Mouse (Mus musculus) limb, embryonic 12.5 days (tissue): ENCODE results near the gene Ptpn3. TPM values are rescaled to one million over a fixed set of nuclear protein-coding genes. Genes with fewer than 3 reads are reported as not detected.

Experiments used
- ATAC-seq: fragments of 200-750 bp; cut with Nextera tagmentation; 2 replicates; pipeline ENCODE4 v1.8.0; 2017; ENCODE audit warnings: low read depth, moderate TSS enrichment; ENCODE audit not compliant: insufficient number of reproducible peaks, insufficient read depth, low FRiP score, low TSS enrichment
- H3K27ac ChIP-seq: fragments of 300-500 bp; sonication (generic); 2 replicates; pipeline ENCODE4 v1.5.1; 2016; ENCODE audit warnings: mild to moderate bottlenecking, moderate library complexity
- H3K27me3 ChIP-seq: fragments of 300-500 bp; sonication (generic); 2 replicates; pipeline ENCODE4 v1.6.1; 2016; ENCODE audit warnings: mild to moderate bottlenecking, moderate library complexity
- H3K36me3 ChIP-seq: fragments of 300-500 bp; sonication (generic); 2 replicates; pipeline ENCODE4 v1.6.1; 2016; ENCODE audit warnings: mild to moderate bottlenecking, moderate library complexity
- H3K4me1 ChIP-seq: fragments of 300-500 bp; sonication (generic); replicated peaks from 2 replicates; pipeline ENCODE4 v1.6.1; 2016
- H3K4me2 ChIP-seq: fragments of 300-500 bp; sonication (generic); 2 replicates; pipeline ENCODE4 v1.6.1; 2016; ENCODE audit warnings: mild to moderate bottlenecking, moderate library complexity
- H3K4me3 ChIP-seq: fragments of 300-500 bp; sonication (generic); replicated peaks from 2 replicates; pipeline ENCODE4 v1.5.1; 2016; ENCODE audit warnings: mild to moderate bottlenecking
- H3K9ac ChIP-seq: fragments of 300-500 bp; sonication (generic); replicated peaks from 2 replicates; pipeline ENCODE4 v1.6.1; 2016; ENCODE audit warnings: mild to moderate bottlenecking, moderate library complexity
- H3K9me3 ChIP-seq: fragments of 300-500 bp; sonication (generic); 2 replicates; pipeline ENCODE4 v1.6.1; 2016; ENCODE audit warnings: mild to moderate bottlenecking, moderate library complexity
- WGBS: fragments of 180-500 bp; shearing (Covaris S2); methylation state at CpG from one replicate; pipeline ENCODE4 v1.1.7; 2016; 5-methylcytosine and 5-hydroxymethylcytosine counted together
- polyA plus RNA-seq: library from polyadenylated mRNA; unstranded; fragments of >200 nt; fragmentation: Nextera tagmentation; extraction: Ambion mirVana; gene quantifications from 2 replicates; pipeline ENCODE4 v1.2.1, GENCODE M21; 2016

The Ptpn3 gene
- polyA plus RNA-seq, 1 experiment from 2014 or later = 2.9 TPM

DNA sequence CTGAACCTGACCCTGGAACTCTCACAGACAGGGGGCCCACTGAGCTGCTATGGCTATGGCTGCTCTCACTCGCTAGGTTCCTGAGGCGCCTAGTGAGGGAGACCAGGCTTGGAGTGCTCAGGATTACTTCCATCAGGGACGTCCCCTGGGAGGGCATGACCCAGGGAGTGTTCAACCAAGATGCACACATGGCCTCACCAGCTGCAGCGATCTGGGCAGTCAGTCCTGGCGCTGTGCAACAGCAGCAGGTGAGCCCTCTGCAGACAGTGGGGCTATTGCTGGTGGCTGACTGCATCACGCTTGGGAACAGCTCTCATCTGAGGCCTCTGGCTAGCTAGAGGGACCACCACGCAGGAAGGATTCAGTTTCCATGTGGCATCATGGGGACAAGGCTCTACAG lies 63.5 kb downstream of the Ptpn3 start:
- 66% methylated on average over 7 of the region's 7 CpGs for WGBS
- Histone ChIP-seq H3K27ac (no peak overlapping the region), H3K9me3 (no peaks in the 10 kb centered on the region), H3K4me3 (no peak overlapping the region), H3K27me3 (no peaks in the 10 kb centered on the region), H3K4me1 (peaks cover 12% of the 10 kb centered on the region), H3K36me3 (no peaks in the 10 kb centered on the region), H3K4me2 (no peak overlapping the region), H3K9ac (no peak overlapping the region)
- no peak for ATAC-seq

DNA sequence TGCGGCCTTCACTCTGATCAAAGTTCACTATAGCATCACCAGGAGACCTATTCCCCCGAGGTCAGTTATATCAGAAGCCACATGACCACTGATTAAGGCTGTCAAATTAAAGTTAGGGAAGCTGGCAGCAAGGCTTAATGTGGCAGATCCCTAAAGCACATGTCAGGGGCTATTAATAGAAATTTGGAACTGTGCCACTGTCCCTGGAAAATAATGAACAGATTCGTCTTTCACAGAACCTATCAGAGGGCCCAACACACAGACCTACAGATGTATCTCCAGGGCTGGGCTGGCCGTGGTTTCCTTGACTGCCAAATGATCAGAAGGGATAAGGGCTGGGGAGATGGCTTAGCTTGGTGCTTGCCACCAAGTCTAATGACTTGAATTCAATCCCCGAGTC lies 65.1 kb downstream of the Ptpn3 start:
- Histone ChIP-seq H3K4me1 (peaks cover 7% of the 10 kb centered on the region; the same call in 1 of the 2 replicates), H3K4me2 (no peak overlapping the region), H3K9ac (no peak overlapping the region), H3K4me3 (no peak overlapping the region), H3K36me3 (peaks cover 5% of the 10 kb centered on the region; the same call in 1 of the 2 replicates), H3K9me3 (no peaks in the 10 kb centered on the region), H3K27ac (no peak overlapping the region), H3K27me3 (no peaks in the 10 kb centered on the region)
- WGBS = 68% methylated on average over 5 of the region's 5 CpGs
- ATAC-seq = no peak

- Histone ChIP-seq H3K36me3 (peaks cover 5% of the 10 kb centered on the region; the same call in 1 of the 2 replicates), H3K9ac (no peak overlapping the region), H3K4me2 (no peak overlapping the region), H3K27me3 (no peaks in the 10 kb centered on the region), H3K9me3 (no peaks in the 10 kb centered on the region), H3K4me1 (peaks cover 7% of the 10 kb centered on the region), H3K27ac (no peak overlapping the region), H3K4me3 (no peak overlapping the region)
- no peak for ATAC-seq
- 86% methylated on average over 4 of the region's 4 CpGs for WGBS
Measured at GRCm38 (mm10) chr4:57235741-57236140, 65.9 kb downstream of the Ptpn3 start.

GRCm38 (mm10) chr4:57234348-57234747 lies 67.3 kb downstream of the Ptpn3 start:
- Histone ChIP-seq H3K4me1 (peaks cover 12% of the 10 kb centered on the region), H3K9ac (no peak overlapping the region), H3K4me2 (no peak overlapping the region), H3K27me3 (no peaks in the 10 kb centered on the region), H3K36me3 (peaks cover 5% of the 10 kb centered on the region; the same call in 1 of the 2 replicates), H3K27ac (no peak overlapping the region), H3K4me3 (no peak overlapping the region), H3K9me3 (no peaks in the 10 kb centered on the region)
- ATAC-seq = no peak
- WGBS = 87% methylated on average over 7 of the region's 7 CpGs

- Histone ChIP-seq H3K4me3 (no peak overlapping the region), H3K4me2 (no peak overlapping the region), H3K9ac (no peak overlapping the region), H3K9me3 (no peaks in the 10 kb centered on the region), H3K4me1 (peaks cover 8% of the 10 kb centered on the region), H3K27me3 (no peaks in the 10 kb centered on the region), H3K36me3 (peaks cover 5% of the 10 kb centered on the region; the same call in 1 of the 2 replicates), H3K27ac (no peak overlapping the region)
- 92% methylated on average over 8 of the region's 8 CpGs for WGBS
- ATAC-seq = no peak
Measured at GRCm38 (mm10) chr4:57232439-57232838, 69.2 kb downstream of the Ptpn3 start.

GRCm38 (mm10) chr4:57231323-57231722 lies 70.3 kb downstream of the Ptpn3 start:
- Histone ChIP-seq H3K27ac (no peak overlapping the region), H3K36me3 (peaks cover 5% of the 10 kb centered on the region; the same call in 1 of the 2 replicates), H3K4me1 (peaks cover 8% of the 10 kb centered on the region), H3K27me3 (no peaks in the 10 kb centered on the region), H3K9me3 (no peaks in the 10 kb centered on the region), H3K9ac (no peak overlapping the region), H3K4me2 (no peak overlapping the region), H3K4me3 (no peak overlapping the region)
- WGBS = 72% methylated on average over 9 of the region's 9 CpGs
- ATAC-seq = no peak

GRCm38 (mm10) chr4:57230341-57230740 lies 71.3 kb downstream of the Ptpn3 start:
- Histone ChIP-seq H3K9ac (no peak overlapping the region), H3K4me2 (no peak overlapping the region), H3K4me1 (peaks cover 8% of the 10 kb centered on the region), H3K9me3 (no peaks in the 10 kb centered on the region), H3K4me3 (no peak overlapping the region), H3K27me3 (no peaks in the 10 kb centered on the region), H3K36me3 (peaks cover 5% of the 10 kb centered on the region; the same call in 1 of the 2 replicates), H3K27ac (no peak overlapping the region; the same call in 1 of the 2 replicates)
- ATAC-seq = no peak
- WGBS = 84% methylated on average over 7 of the region's 7 CpGs

- Histone ChIP-seq H3K27ac (no peak overlapping the region), H3K9me3 (no peaks in the 10 kb centered on the region), H3K4me1 (peaks cover 8% of the 10 kb centered on the region), H3K36me3 (peaks cover 5% of the 10 kb centered on the region; the same call in 1 of the 2 replicates), H3K4me2 (no peak overlapping the region), H3K4me3 (no peak overlapping the region), H3K27me3 (no peaks in the 10 kb centered on the region), H3K9ac (no peak overlapping the region)
- no peak for ATAC-seq
- 81% methylated on average over 18 of the region's 18 CpGs for WGBS
Measured at GRCm38 (mm10) chr4:57228601-57229520, 72.8 kb downstream of the Ptpn3 start.

DNA sequence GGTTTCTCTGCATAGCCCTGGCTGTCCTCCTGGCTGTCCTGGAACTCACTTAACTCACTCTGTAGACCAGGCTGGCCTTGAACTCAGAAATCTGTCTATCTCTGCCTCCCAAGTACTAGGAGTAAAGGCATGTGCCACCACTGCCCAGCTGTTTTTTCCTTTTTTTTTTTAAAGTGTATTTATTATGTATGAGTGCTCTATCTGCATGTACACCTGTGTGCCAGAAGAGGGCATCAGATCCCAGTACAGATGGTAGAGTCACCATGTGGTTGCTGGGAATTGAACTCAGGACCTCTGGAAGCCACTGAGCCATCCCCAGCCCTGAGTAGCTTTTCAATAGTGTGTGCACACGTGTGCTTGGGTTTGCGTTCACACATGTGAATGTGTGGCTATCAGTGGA lies 76.9 kb downstream of the Ptpn3 start:
- Histone ChIP-seq H3K27me3 (no peaks in the 10 kb centered on the region), H3K4me2 (no peak overlapping the region), H3K36me3 (no peaks in the 10 kb centered on the region), H3K9me3 (no peaks in the 10 kb centered on the region), H3K4me1 (0 out of 2 replicates have a peak, but pooled peaks cover 3% of the 10 kb centered on the region), H3K27ac (no peak overlapping the region), H3K4me3 (no peak overlapping the region), H3K9ac (no peak overlapping the region)
- no peak for ATAC-seq
- 93% methylated on average over 2 of the region's 2 CpGs for WGBS

GRCm38 (mm10) chr4:57217746-57218145 lies 83.9 kb downstream of the Ptpn3 start:
- Histone ChIP-seq H3K27me3 (no peaks in the 10 kb centered on the region), H3K4me1 (no peaks in the 10 kb centered on the region), H3K9ac (no peak overlapping the region), H3K4me2 (no peak overlapping the region), H3K4me3 (no peak overlapping the region), H3K27ac (no peak overlapping the region), H3K36me3 (no peaks in the 10 kb centered on the region), H3K9me3 (no peaks in the 10 kb centered on the region)
- no peak for ATAC-seq
- 93% methylated on average over 9 of the region's 9 CpGs for WGBS

- H3K4me3 ChIP-seq = no peak overlapping the region
- no peaks in the 10 kb centered on the region for H3K36me3 ChIP-seq
- H3K27me3 ChIP-seq = no peaks in the 10 kb centered on the region
- WGBS = 91% methylated on average over 4 of the region's 4 CpGs
- no peaks in the 10 kb centered on the region for H3K4me1 ChIP-seq
- ATAC-seq = no peak
- no peak overlapping the region for H3K9ac ChIP-seq
- no peak overlapping the region for H3K27ac ChIP-seq
- no peak overlapping the region for H3K4me2 ChIP-seq
- no peaks in the 10 kb centered on the region for H3K9me3 ChIP-seq
Measured at GRCm38 (mm10) chr4:57216535-57216934, 85.1 kb downstream of the Ptpn3 start.
